Mouse (Mus musculus) mature B cell (primary cell): Measurements from ENCODE around the gene Sfn.

ENCODE experiments used
- in situ Hi-C: fragments of 300-500 bp; cut with MboI; formaldehyde crosslinking; loops from 2 replicates; pipeline ENCODE4 v1.14.3; 2019

Gene Sfn

DNA sequence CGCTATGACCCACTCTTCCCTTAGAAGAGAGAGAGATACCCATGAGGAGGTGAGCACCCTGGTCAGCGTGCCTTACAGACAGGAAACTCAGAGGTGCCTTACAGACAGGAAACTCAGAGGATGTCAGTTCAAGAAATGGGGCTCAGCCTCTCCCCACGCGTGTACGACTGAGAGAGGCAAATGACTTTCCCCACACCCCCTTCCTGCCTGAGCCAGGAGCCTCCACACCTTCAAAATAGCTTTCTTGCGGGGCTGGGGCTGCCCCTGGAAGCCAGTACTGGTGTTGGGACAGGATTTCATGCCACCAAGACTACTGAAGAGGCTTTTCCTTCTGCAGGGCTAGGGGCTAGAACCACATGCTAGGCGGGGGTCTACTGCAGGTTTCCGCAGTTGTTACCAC is 18.7 kb upstream of the Sfn start:
- in situ Hi-C loops, result no loop called here

DNA sequence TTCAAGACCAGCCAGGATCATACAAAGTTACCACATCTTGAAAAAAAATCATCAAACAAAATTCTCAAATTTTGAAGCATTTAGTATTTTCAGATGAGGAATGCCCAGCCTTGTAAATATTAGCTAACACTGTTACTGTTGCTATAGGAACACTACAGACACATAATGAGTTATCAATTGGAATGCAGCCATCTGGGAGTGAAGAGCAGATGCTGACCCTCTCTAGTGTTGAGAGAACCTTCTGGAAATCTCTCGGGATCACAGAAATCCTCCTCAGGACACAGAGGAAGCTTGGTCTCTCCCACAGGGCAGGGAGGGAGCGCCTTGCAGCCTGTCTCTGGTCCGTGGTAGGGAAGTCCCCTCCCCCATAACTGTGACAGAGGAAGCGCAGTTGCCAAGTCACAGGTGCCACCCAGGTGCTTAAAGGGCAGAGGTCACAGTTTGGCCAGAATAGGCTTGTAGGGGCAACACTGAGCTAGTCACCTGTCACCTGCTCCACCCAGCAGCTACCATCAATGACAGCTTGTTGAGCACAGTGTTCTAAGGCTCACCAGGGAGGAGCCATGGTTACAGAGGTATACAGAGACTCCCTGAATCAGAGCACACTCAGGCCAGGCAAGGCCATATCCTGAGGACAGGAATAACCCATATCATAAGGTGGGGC is 17.6 kb upstream of the Sfn start:
- in situ Hi-C loops, result no loop called here

DNA sequence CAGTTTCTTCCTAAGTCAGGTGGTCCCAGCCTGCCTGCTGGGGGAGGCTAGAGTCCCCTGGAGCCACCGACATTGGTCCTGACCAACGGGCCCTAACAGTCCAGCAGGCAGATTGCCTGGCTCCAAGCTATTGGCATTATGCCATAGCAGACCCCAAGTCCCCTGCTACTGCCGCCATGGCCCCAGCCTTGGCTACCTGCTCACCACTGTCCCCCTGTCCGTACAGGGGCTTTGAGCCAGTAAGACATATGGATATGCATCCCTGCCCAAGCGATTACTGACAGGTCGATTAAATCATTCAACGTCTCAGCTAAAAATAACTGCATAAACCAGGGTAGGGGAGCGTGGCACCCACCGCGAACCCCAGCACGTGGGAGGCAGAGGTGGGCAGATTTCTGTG is 16.0 kb upstream of the Sfn start:
- in situ Hi-C loops, result no loop called here

- in situ Hi-C loops, result no loop called here
Observed at GRCm38 (mm10) chr4:133615416-133615815, 13.4 kb upstream of the Sfn start.

- in situ Hi-C loops, result no loop called here
Observed at GRCm38 (mm10) chr4:133614274-133614761, 12.3 kb upstream of the Sfn start.

GRCm38 (mm10) chr4:133613867-133614266 is 11.9 kb upstream of the Sfn start:
- in situ Hi-C loops, result no loop called here

DNA sequence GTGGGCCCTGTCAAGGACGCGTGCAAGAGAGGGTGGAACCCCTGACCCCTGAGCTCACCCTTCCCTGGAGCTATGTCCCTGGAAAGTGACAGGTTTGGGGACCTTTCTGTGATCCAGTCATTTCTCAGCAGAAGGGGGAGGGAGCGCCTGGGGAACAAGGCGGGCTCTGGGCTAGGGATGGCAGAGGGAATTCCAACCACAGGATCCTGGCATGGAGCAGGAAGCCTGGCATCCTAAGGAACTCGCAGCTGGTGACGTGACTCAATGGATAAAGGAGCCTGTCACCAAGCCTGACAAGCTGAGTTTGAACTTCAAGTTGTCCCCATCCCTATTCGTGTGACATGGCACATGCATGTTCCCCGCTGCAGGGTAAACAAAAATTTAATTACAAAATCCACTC is 11.1 kb upstream of the Sfn start:
- in situ Hi-C loops, result no loop called here

GRCm38 (mm10) chr4:133612416-133612815 is 10.4 kb upstream of the Sfn start:
- in situ Hi-C loops, result no loop called here

DNA sequence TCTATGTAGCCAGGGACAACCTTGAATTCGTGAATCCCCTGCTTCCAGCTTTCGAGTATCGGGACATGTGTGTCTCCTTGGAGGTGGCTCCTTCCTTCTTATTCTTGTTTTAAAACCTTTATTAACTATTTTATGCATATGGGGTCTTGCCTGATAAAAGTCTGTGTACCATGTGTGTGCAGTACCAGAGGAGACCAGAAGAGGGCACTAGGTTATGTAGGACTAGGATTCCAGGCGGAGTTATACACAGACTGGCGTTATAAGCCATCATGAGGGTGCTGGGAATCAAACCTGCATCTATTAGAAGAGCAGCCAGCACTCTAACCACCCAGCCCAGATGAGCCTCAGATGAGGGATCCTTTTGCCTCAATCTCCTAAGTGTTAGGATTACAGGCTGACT is 9.8 kb upstream of the Sfn start:
- in situ Hi-C loops, result no loop called here

DNA sequence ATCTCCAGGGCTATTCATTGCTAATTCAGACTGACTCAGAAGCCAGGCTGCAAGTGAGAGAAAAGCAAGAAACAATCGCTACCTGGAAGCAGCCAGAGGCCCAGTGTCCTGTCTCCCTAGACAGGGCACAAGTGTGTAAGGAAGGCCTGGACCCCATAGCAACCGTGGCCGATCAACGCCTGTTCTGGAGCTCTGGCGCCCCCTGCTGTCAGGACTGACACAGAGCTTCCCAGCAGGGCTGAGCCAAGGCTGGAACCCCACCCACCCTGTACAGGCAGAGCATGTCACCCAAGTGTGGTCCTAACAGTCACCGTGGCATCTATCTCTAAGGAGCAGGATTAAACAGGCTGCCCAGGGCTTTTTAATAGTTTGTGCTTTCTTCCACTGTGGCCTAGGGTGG is 7.8 kb upstream of the Sfn start:
- in situ Hi-C loops, result no loop called here

GRCm38 (mm10) chr4:133607284-133607683 is 5.3 kb upstream of the Sfn start:
- in situ Hi-C loops, result no loop called here

GRCm38 (mm10) chr4:133605330-133605729 is 3.4 kb upstream of the Sfn start:
- in situ Hi-C loops, result no loop called here

- in situ Hi-C loops, result no loop called here
Observed at GRCm38 (mm10) chr4:133604856-133605255, 2.9 kb upstream of the Sfn start.

- in situ Hi-C loops, result no loop called here
Observed at GRCm38 (mm10) chr4:133604175-133604574, 2.2 kb upstream of the Sfn start.

DNA sequence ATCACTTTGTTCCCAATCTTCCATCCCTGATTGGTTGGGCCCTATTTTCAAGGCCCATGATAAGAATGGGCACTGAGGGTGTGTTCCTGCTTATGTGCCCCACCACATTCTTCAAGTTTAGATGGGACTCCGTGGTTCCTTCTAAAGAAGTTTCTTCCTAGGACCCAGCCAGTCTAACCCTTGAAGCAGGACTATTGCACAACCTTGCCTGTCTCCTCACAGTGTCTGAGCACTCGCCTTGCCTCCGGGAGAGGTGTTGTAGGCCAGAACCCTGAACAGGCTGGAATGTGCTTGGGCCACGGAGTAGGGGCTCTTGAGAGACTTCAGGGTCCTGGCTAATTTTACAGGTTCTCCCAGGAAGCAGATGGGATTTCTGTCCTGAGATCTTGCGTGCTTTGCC is 1.1 kb upstream of the Sfn start:
- in situ Hi-C loops, result no loop called here

DNA sequence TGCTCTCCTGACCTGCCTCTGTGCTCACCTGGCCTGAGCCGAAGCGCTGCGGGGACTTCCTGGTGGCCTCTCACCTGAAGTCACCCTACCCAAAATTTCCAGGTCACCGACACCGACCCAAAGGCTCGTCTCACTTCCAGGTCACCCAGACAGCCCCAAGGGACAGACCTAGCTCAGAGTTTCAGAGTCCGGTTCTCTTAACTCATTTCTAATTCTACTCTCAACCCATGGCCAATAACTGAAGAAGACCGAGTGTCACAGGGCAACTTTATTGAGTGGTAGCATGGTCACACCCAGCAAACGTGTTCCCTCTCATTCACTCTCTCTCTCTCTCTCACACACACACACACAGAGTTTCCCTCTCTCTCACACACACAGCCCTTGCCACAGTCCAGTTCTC is 1.7 kb downstream of the Sfn start:
- in situ Hi-C loops, result no loop called here

- in situ Hi-C loops, result loop anchor here (10.0 kb wide), 1 partner anchor 235 kb away; no protein-coding TSS in a partner anchor
Observed at GRCm38 (mm10) chr4:133599571-133600073, 2.3 kb downstream of the Sfn start.

GRCm38 (mm10) chr4:133599116-133599515 is 2.9 kb downstream of the Sfn start:
- in situ Hi-C loops, result loop anchor here (10.0 kb wide), 1 partner anchor 236 kb away; no protein-coding TSS in a partner anchor

DNA sequence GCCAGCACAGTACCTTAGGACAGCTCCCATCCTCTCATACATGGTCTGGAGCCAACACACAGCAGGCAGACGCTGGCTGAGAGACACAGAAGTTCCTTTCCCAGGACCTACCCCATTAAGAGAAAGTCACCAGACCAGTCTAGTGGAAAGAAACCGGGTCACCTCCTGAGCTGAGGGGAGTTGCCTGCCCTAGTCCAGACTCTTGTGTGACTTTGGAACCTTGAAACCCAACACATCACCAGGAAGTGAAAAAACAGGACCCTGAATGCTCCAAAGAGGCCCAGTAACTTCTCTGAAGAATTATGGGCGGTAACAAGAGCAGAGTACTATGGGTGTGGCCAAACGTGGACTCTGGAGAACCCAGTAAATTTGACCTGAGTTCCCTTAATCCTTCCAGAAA is 3.4 kb downstream of the Sfn start:
- in situ Hi-C loops, result loop anchor here (10.0 kb wide), 1 partner anchor 236 kb away; no protein-coding TSS in a partner anchor

GRCm38 (mm10) chr4:133596084-133596483 is 5.9 kb downstream of the Sfn start:
- in situ Hi-C loops, result loop anchor here (10.0 kb wide), 1 partner anchor 239 kb away; no protein-coding TSS in a partner anchor

DNA sequence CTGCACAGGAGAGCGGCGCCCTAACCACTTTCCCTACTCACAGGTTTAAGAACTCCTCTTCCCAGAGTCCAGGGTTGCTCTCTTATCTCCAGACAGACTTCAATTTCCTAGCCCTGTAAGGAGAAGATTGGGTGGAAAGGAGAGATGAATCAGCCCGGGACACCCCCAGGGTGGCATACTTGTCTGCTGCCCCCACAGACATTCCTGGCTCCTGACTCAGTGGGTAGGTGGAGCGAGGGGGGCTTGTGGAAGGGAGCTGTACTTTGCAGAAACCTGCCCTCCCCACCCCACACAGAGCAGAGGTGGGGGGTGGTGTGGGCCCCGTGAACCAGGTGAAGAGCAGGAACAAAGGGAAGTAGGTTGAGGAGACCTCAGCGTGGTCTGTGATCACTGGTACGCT is 6.4 kb downstream of the Sfn start:
- in situ Hi-C loops, result loop anchor here (10.0 kb wide), 1 partner anchor 239 kb away; no protein-coding TSS in a partner anchor

- in situ Hi-C loops, result loop anchor here (10.0 kb wide), 1 partner anchor 242 kb away; no protein-coding TSS in a partner anchor
Observed at GRCm38 (mm10) chr4:133592570-133592969, 9.4 kb downstream of the Sfn start.
